Mouse (Mus musculus) liver, embryonic 13.5 days (tissue): ENCODE results near the gene Rab8b. TPM values are rescaled to one million over a fixed set of nuclear protein-coding genes. Genes with fewer than 3 reads are reported as not detected.

Experiments
- ATAC-seq: fragments of 200-750 bp; cut with Nextera tagmentation; 2 replicates; pipeline ENCODE4 v1.8.0; 2017; ENCODE audit warnings: low read depth, mild to moderate bottlenecking, moderate number of reproducible peaks, moderate library complexity
- DNase-seq: peaks from one replicate; pipeline ENCODE4 v3.0.0; 2022
- H3K27ac ChIP-seq: fragments of 300-500 bp; sonication (generic); 2 replicates; pipeline ENCODE4 v1.5.1; 2015; ENCODE audit warnings: moderate library complexity, mild to moderate bottlenecking, inconsistent platforms
- H3K27me3 ChIP-seq: fragments of 300-500 bp; sonication (generic); 2 replicates; pipeline ENCODE4 v1.6.1; 2015; ENCODE audit warnings: mild to moderate bottlenecking, inconsistent platforms
- H3K36me3 ChIP-seq: fragments of 300-500 bp; sonication (generic); 2 replicates; pipeline ENCODE4 v1.6.1; 2015; ENCODE audit warnings: mild to moderate bottlenecking, inconsistent platforms
- H3K4me1 ChIP-seq: fragments of 300-500 bp; sonication (generic); replicated peaks from 2 replicates; pipeline ENCODE4 v1.6.1; 2015; ENCODE audit warnings: inconsistent platforms
- H3K4me2 ChIP-seq: fragments of 300-500 bp; sonication (generic); 2 replicates; pipeline ENCODE4 v1.6.1; 2015; ENCODE audit warnings: inconsistent platforms, mild to moderate bottlenecking, moderate library complexity
- H3K4me3 ChIP-seq: fragments of 300-500 bp; sonication (generic); replicated peaks from 2 replicates; pipeline ENCODE4 v1.5.1; 2015; ENCODE audit warnings: mild to moderate bottlenecking, inconsistent platforms
- H3K9ac ChIP-seq: fragments of 300-500 bp; sonication (generic); 2 replicates; pipeline ENCODE4 v1.6.1; 2015; ENCODE audit warnings: mild to moderate bottlenecking, inconsistent platforms
- H3K9me3 ChIP-seq: fragments of 300-500 bp; sonication (generic); replicated peaks from 2 replicates; pipeline ENCODE4 v1.6.1; 2016; ENCODE audit warnings: inconsistent platforms
- WGBS: fragments of 180-500 bp; shearing (Covaris S2); methylation state at CpG from one replicate; pipeline ENCODE4 v1.1.7; 2015; ENCODE audit not compliant: insufficient replicate concordance; 5-methylcytosine and 5-hydroxymethylcytosine counted together
- polyA plus RNA-seq: library from polyadenylated mRNA; unstranded; fragments of >200 nt; fragmentation: Nextera tagmentation; extraction: Ambion mirVana; gene quantifications from 2 replicates; pipeline ENCODE4 v1.2.1, GENCODE M21; 2015

Rab8b gene
- polyA plus RNA-seq, 1 experiment from 2014 or later: 30.9 TPM

- H3K4me2 ChIP-seq: no peak overlapping the region
- no peak overlapping the region for H3K4me3 ChIP-seq
- no peak for ATAC-seq
- no peaks in the 10 kb centered on the region for H3K4me1 ChIP-seq
- DNase-seq: no peak
- peaks cover 5% of the 10 kb centered on the region; the same call in 1 of the 2 replicates for H3K27me3 ChIP-seq
- H3K9ac ChIP-seq: no peak overlapping the region
- WGBS: 78% methylated on average over 19 of the region's 19 CpGs
- no peaks in the 10 kb centered on the region for H3K36me3 ChIP-seq
- no peak overlapping the region for H3K27ac ChIP-seq
- no peaks in the 10 kb centered on the region for H3K9me3 ChIP-seq
These were observed 14.7 kb upstream of the Rab8b start for GRCm38 (mm10) chr9:66933869-66934808.

GRCm38 (mm10) chr9:66930351-66930750 lies 10.9 kb upstream of the Rab8b start:
- ATAC-seq (no peak), DNase-seq (no peak)
- H3K36me3 ChIP-seq: no peaks in the 10 kb centered on the region
- H3K4me3 ChIP-seq: no peak overlapping the region
- WGBS: 58% methylated on average over 7 of the region's 7 CpGs
- H3K4me2 ChIP-seq: no peak overlapping the region
- H3K9ac ChIP-seq: no peak overlapping the region
- H3K4me1 ChIP-seq: no peaks in the 10 kb centered on the region
- H3K9me3 ChIP-seq: no peaks in the 10 kb centered on the region
- no peak overlapping the region for H3K27ac ChIP-seq
- no peaks in the 10 kb centered on the region; the same call in 1 of the 2 replicates for H3K27me3 ChIP-seq

GRCm38 (mm10) chr9:66927696-66928402 lies 8.4 kb upstream of the Rab8b start:
- WGBS: 79% methylated on average over 8 of the region's 8 CpGs
- no peak overlapping the region for H3K4me2 ChIP-seq
- no peaks in the 10 kb centered on the region for H3K9me3 ChIP-seq
- DNase-seq: no peak
- H3K27me3 ChIP-seq: no peaks in the 10 kb centered on the region; the same call in 1 of the 2 replicates
- no peaks in the 10 kb centered on the region for H3K36me3 ChIP-seq
- no peak overlapping the region for H3K4me3 ChIP-seq
- H3K27ac ChIP-seq: no peak overlapping the region
- no peak for ATAC-seq
- no peaks in the 10 kb centered on the region for H3K4me1 ChIP-seq
- no peak overlapping the region for H3K9ac ChIP-seq

DNA sequence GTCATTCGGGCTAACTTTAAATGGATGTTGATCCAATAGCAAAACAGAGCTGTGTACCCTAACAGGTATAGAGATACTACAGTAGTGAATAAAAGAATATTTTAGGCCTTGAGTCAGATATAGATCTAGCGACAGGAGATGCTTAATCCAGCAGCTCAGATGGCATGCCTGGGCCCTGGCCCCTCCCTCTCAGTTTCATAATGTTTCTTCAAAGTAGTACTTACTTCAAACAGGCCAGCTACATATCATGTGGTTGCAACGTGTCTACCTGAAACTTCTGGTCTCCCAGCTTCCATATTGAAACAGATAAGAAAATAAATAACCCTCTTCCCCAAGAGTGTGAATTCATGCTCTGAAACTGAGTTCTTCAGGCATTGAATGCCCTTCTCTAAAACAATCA lies 6.4 kb upstream of the Rab8b start:
- H3K4me1 ChIP-seq: peaks cover 8% of the 10 kb centered on the region
- no peak overlapping the region for H3K9ac ChIP-seq
- H3K36me3 ChIP-seq: no peaks in the 10 kb centered on the region
- DNase-seq (no peak), ATAC-seq (no peak)
- no peak overlapping the region for H3K4me3 ChIP-seq
- no peaks in the 10 kb centered on the region; the same call in 1 of the 2 replicates for H3K27me3 ChIP-seq
- H3K9me3 ChIP-seq: no peaks in the 10 kb centered on the region
- WGBS: 53% methylated on average over 3 of the region's 3 CpGs
- H3K4me2 ChIP-seq: no peak overlapping the region
- no peak overlapping the region for H3K27ac ChIP-seq

GRCm38 (mm10) chr9:66922076-66922475 lies 2.6 kb upstream of the Rab8b start:
- 82% methylated on average over 1 of the region's 1 CpGs for WGBS
- Histone ChIP-seq H3K27me3 (no peaks in the 10 kb centered on the region), H3K9me3 (no peaks in the 10 kb centered on the region), H3K4me3 (no peak overlapping the region), H3K9ac (no peak overlapping the region), H3K27ac (no peak overlapping the region), H3K4me2 (no peak overlapping the region), H3K4me1 (peaks cover 33% of the 10 kb centered on the region), H3K36me3 (0 out of 2 replicates have a peak, but pooled peaks cover 6% of the 10 kb centered on the region)
- no peak for DNase-seq
- ATAC-seq: no peak

GRCm38 (mm10) chr9:66920488-66921279 lies 1.2 kb upstream of the Rab8b start:
- ATAC-seq (no peak), DNase-seq (no peak)
- 0 out of 2 replicates have a peak overlapping the region, but pooled peaks have one; percentile 27 for H3K9ac ChIP-seq
- H3K4me1 ChIP-seq: peaks cover 47% of the 10 kb centered on the region
- H3K9me3 ChIP-seq: no peaks in the 10 kb centered on the region
- no peaks in the 10 kb centered on the region for H3K27me3 ChIP-seq
- WGBS: 11% methylated on average over 6 of the region's 6 CpGs
- 0 out of 2 replicates have a peak, but pooled peaks cover 7% of the 10 kb centered on the region for H3K36me3 ChIP-seq
- peak overlapping the region; percentile 94 for H3K4me3 ChIP-seq
- no peak overlapping the region for H3K27ac ChIP-seq
- H3K4me2 ChIP-seq: peak overlapping the region; percentile 84

GRCm38 (mm10) chr9:66919981-66920380 lies 494 bp upstream of the Rab8b start:
- under 1% methylated on average over 14 of the region's 14 CpGs for WGBS
- H3K9ac ChIP-seq: peak overlapping the region; percentile 59
- peak overlapping the region; percentile 37; the same call in 1 of the 2 replicates for H3K27ac ChIP-seq
- no peak for ATAC-seq
- H3K27me3 ChIP-seq: no peaks in the 10 kb centered on the region
- H3K36me3 ChIP-seq: peaks cover 8% of the 10 kb centered on the region; the same call in 1 of the 2 replicates
- DNase-seq: no peak
- H3K4me3 ChIP-seq: peak overlapping the region; percentile 94
- peak overlapping the region; percentile 84 for H3K4me2 ChIP-seq
- peaks cover 54% of the 10 kb centered on the region for H3K4me1 ChIP-seq
- no peaks in the 10 kb centered on the region for H3K9me3 ChIP-seq

GRCm38 (mm10) chr9:66918672-66919330 lies 686 bp downstream of the Rab8b start:
- no peaks in the 10 kb centered on the region for H3K27me3 ChIP-seq
- ATAC-seq (no peak), DNase-seq (no peak)
- peaks cover 10% of the 10 kb centered on the region; the same call in 1 of the 2 replicates for H3K36me3 ChIP-seq
- H3K4me2 ChIP-seq: peak overlapping the region; percentile 79
- WGBS: 2% methylated on average over 27 of the region's 27 CpGs
- peak overlapping the region; percentile 99 for H3K27ac ChIP-seq
- H3K4me1 ChIP-seq: peaks cover 66% of the 10 kb centered on the region
- H3K9me3 ChIP-seq: no peaks in the 10 kb centered on the region
- peak overlapping the region; percentile 97 for H3K9ac ChIP-seq
- peak overlapping the region; percentile 94 for H3K4me3 ChIP-seq

DNA sequence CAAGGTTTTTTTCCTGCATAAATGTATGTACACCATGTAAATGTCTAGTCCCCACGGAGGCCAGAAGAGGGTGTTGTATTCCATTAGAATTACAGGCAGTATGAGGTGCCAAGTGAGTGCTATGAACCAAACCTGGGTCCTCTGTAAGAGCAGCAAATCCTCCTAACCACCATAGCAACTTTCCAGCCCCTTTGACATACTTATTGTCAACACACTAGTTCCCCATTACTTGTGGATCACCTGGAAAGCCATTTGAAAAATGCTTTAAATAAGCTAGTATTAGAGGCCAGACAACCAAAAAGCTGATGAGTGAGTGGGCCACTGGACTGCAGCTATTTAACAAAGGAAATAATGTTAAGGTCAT lies 1.6 kb downstream of the Rab8b start:
- peak overlapping the region; percentile 79 for H3K4me2 ChIP-seq
- no peaks in the 10 kb centered on the region for H3K27me3 ChIP-seq
- H3K36me3 ChIP-seq: peaks cover 13% of the 10 kb centered on the region; the same call in 1 of the 2 replicates
- peaks cover 75% of the 10 kb centered on the region for H3K4me1 ChIP-seq
- peak overlapping the region; percentile 94 for H3K4me3 ChIP-seq
- no peaks in the 10 kb centered on the region for H3K9me3 ChIP-seq
- peak overlapping the region; percentile 99 for H3K27ac ChIP-seq
- peak overlapping the region; percentile 97 for H3K9ac ChIP-seq
- DNase-seq: no peak
- WGBS: 59% methylated on average over 1 of the region's 1 CpGs
- no peak for ATAC-seq

- Histone ChIP-seq H3K4me3 (peak overlapping the region; percentile 94), H3K9me3 (no peaks in the 10 kb centered on the region), H3K4me1 (peaks cover 81% of the 10 kb centered on the region), H3K27me3 (no peaks in the 10 kb centered on the region), H3K4me2 (peak overlapping the region; percentile 79), H3K9ac (peak overlapping the region; percentile 97), H3K27ac (peak overlapping the region; percentile 99), H3K36me3 (peaks cover 16% of the 10 kb centered on the region; the same call in 1 of the 2 replicates)
- ATAC-seq: no peak
- DNase-seq: no peak
- 56% methylated on average over 8 of the region's 8 CpGs for WGBS
These were observed 2.1 kb downstream of the Rab8b start for GRCm38 (mm10) chr9:66917216-66917891.
